Mouse (Mus musculus) liver, embryonic 15.5 days (tissue): ENCODE results near the gene Brsk1. TPM values are rescaled to one million over a fixed set of nuclear protein-coding genes. Genes with fewer than 3 reads are reported as not detected.

Experiments used
- ATAC-seq: fragments of 200-750 bp; cut with Nextera tagmentation; 2 replicates; pipeline ENCODE4 v1.8.0; 2017; ENCODE audit warnings: moderate number of reproducible peaks, mild to moderate bottlenecking, moderate library complexity; ENCODE audit not compliant: insufficient read depth
- H3K27ac ChIP-seq: fragments of 300-500 bp; sonication (generic); replicated peaks from 2 replicates; pipeline ENCODE4 v1.5.1; 2015; ENCODE audit warnings: mild to moderate bottlenecking, inconsistent platforms
- H3K27me3 ChIP-seq: fragments of 300-500 bp; sonication (generic); 2 replicates; pipeline ENCODE4 v1.6.1; 2015; ENCODE audit warnings: mild to moderate bottlenecking, inconsistent platforms
- H3K36me3 ChIP-seq: fragments of 300-500 bp; sonication (generic); replicated peaks from 2 replicates; pipeline ENCODE4 v1.6.1; 2015; ENCODE audit warnings: moderate library complexity, mild to moderate bottlenecking, inconsistent platforms
- H3K4me1 ChIP-seq: fragments of 300-500 bp; sonication (generic); replicated peaks from 2 replicates; pipeline ENCODE4 v1.6.1; 2015; ENCODE audit warnings: inconsistent platforms
- H3K4me2 ChIP-seq: fragments of 300-500 bp; sonication (generic); 2 replicates; pipeline ENCODE4 v1.6.1; 2015; ENCODE audit warnings: moderate library complexity, mild to moderate bottlenecking, inconsistent platforms
- H3K4me3 ChIP-seq: fragments of 300-500 bp; sonication (generic); replicated peaks from 2 replicates; pipeline ENCODE4 v1.5.1; 2015; ENCODE audit warnings: mild to moderate bottlenecking, inconsistent platforms
- H3K9ac ChIP-seq: fragments of 300-500 bp; sonication (generic); 2 replicates; pipeline ENCODE4 v1.6.1; 2015; ENCODE audit warnings: moderate library complexity, mild to moderate bottlenecking, inconsistent platforms
- H3K9me3 ChIP-seq: fragments of 300-500 bp; sonication (generic); replicated peaks from 2 replicates; pipeline ENCODE4 v1.6.1; 2016; ENCODE audit warnings: inconsistent platforms
- WGBS: fragments of 180-500 bp; shearing (Covaris S2); methylation state at CpG from one replicate; pipeline ENCODE4 v1.1.7; 2015; ENCODE audit warnings: mixed read lengths; ENCODE audit not compliant: insufficient replicate concordance; 5-methylcytosine and 5-hydroxymethylcytosine counted together
- polyA plus RNA-seq: library from polyadenylated mRNA; unstranded; fragments of >200 nt; fragmentation: Nextera tagmentation; extraction: Ambion mirVana; gene quantifications from 2 replicates; pipeline ENCODE4 v1.2.1, GENCODE M21; 2015

Gene Brsk1
- polyA plus RNA-seq, 1 experiment from 2014 or later, result 0.12 TPM

- peaks cover 80% of the 10 kb centered on the region for H3K4me1 ChIP-seq
- peaks cover 40% of the 10 kb centered on the region for H3K36me3 ChIP-seq
- no peak overlapping the region for H3K4me3 ChIP-seq
- H3K9me3 ChIP-seq, result no peaks in the 10 kb centered on the region
- H3K4me2 ChIP-seq, result peak overlapping the region; percentile 96; the same call in 1 of the 2 replicates
- H3K9ac ChIP-seq, result no peak overlapping the region
- no peak overlapping the region for H3K27ac ChIP-seq
- H3K27me3 ChIP-seq, result no peaks in the 10 kb centered on the region
- ATAC-seq, result no peak
- 57% methylated on average over 4 of the region's 4 CpGs for WGBS
These were observed 35.0 kb upstream of the Brsk1 start for GRCm38 (mm10) chr7:4655393-4655792.

GRCm38 (mm10) chr7:4655916-4656315 lies 34.5 kb upstream of the Brsk1 start:
- no peaks in the 10 kb centered on the region for H3K9me3 ChIP-seq
- peak overlapping the region; percentile 96 for H3K4me2 ChIP-seq
- H3K9ac ChIP-seq, result 0 out of 2 replicates have a peak overlapping the region, but pooled peaks have one; percentile 13
- no peak overlapping the region for H3K27ac ChIP-seq
- no peak for ATAC-seq
- H3K4me1 ChIP-seq, result peaks cover 84% of the 10 kb centered on the region
- H3K27me3 ChIP-seq, result no peaks in the 10 kb centered on the region
- WGBS, result 71% methylated on average over 1 of the region's 1 CpGs
- H3K4me3 ChIP-seq, result peak overlapping the region; percentile 92; the same call in 1 of the 2 replicates
- peaks cover 40% of the 10 kb centered on the region for H3K36me3 ChIP-seq

GRCm38 (mm10) chr7:4656818-4657217 lies 33.6 kb upstream of the Brsk1 start:
- peak overlapping the region; percentile 98 for H3K9ac ChIP-seq
- H3K36me3 ChIP-seq, result peaks cover 33% of the 10 kb centered on the region
- WGBS, result 10% methylated on average over 1 of the region's 1 CpGs
- peak overlapping the region; percentile 92 for H3K4me3 ChIP-seq
- H3K4me2 ChIP-seq, result peak overlapping the region; percentile 96
- no peaks in the 10 kb centered on the region for H3K9me3 ChIP-seq
- H3K27me3 ChIP-seq, result no peaks in the 10 kb centered on the region
- peak overlapping the region; percentile 92 for H3K27ac ChIP-seq
- peaks cover 77% of the 10 kb centered on the region for H3K4me1 ChIP-seq
- no peak for ATAC-seq

GRCm38 (mm10) chr7:4657521-4658127 lies 32.8 kb upstream of the Brsk1 start:
- Histone ChIP-seq H3K36me3 (peaks cover 30% of the 10 kb centered on the region), H3K4me2 (peak overlapping the region; percentile 96), H3K27ac (peak overlapping the region; percentile 92), H3K27me3 (no peaks in the 10 kb centered on the region), H3K9me3 (no peaks in the 10 kb centered on the region), H3K4me1 (peaks cover 70% of the 10 kb centered on the region), H3K4me3 (peak overlapping the region; percentile 92), H3K9ac (peak overlapping the region; percentile 98)
- ATAC-seq, result no peak
- 28% methylated on average over 9 of the region's 9 CpGs for WGBS

- peak; percentile 47 for ATAC-seq
- under 1% methylated on average over 62 of the region's 78 CpGs for WGBS
- H3K4me1 ChIP-seq, result peaks cover 66% of the 10 kb centered on the region
- peak overlapping the region; percentile 92 for H3K27ac ChIP-seq
- H3K36me3 ChIP-seq, result peaks cover 24% of the 10 kb centered on the region
- no peaks in the 10 kb centered on the region for H3K9me3 ChIP-seq
- H3K4me2 ChIP-seq, result peak overlapping the region; percentile 96
- no peaks in the 10 kb centered on the region for H3K27me3 ChIP-seq
- peak overlapping the region; percentile 92 for H3K4me3 ChIP-seq
- peak overlapping the region; percentile 98 for H3K9ac ChIP-seq
These were observed 32.1 kb upstream of the Brsk1 start for GRCm38 (mm10) chr7:4658128-4658907.

- peak within 1 kb of the TSS; percentile 92 for H3K27ac ChIP-seq
- ATAC-seq, result peak; percentile 98
- peak within 1 kb of the TSS; percentile 98 for H3K9ac ChIP-seq
- under 1% methylated on average over 54 of the region's 54 CpGs for WGBS
- peak within 1 kb of the TSS; percentile 92 for H3K4me3 ChIP-seq
- peaks cover 17% of the 10 kb centered on the region; the same call in 1 of the 2 replicates for H3K36me3 ChIP-seq
- peak within 1 kb of the TSS; percentile 96 for H3K4me2 ChIP-seq
- H3K27me3 ChIP-seq, result no peaks in the 10 kb centered on the region
- H3K4me1 ChIP-seq, result peaks cover 60% of the 10 kb centered on the region
- H3K9me3 ChIP-seq, result no peaks in the 10 kb centered on the region
These were observed 31.4 kb upstream of the Brsk1 start, which contains the start of gene Ppp6r1 for GRCm38 (mm10) chr7:4658912-4659551. Gene Ppp6r1 (minus strand): TSS chr7:4659019.

- peak overlapping the region; percentile 92; the same call in 1 of the 2 replicates for H3K27ac ChIP-seq
- H3K4me1 ChIP-seq, result peaks cover 52% of the 10 kb centered on the region
- no peaks in the 10 kb centered on the region for H3K27me3 ChIP-seq
- no peak for ATAC-seq
- H3K36me3 ChIP-seq, result peaks cover 17% of the 10 kb centered on the region
- 70% methylated on average over 3 of the region's 3 CpGs for WGBS
- peak overlapping the region; percentile 92 for H3K4me3 ChIP-seq
- H3K9ac ChIP-seq, result peak overlapping the region; percentile 98
- no peaks in the 10 kb centered on the region for H3K9me3 ChIP-seq
- H3K4me2 ChIP-seq, result peak overlapping the region; percentile 96
These were observed 30.4 kb upstream of the Brsk1 start for GRCm38 (mm10) chr7:4659911-4660443.

GRCm38 (mm10) chr7:4663179-4663578 lies 27.2 kb upstream of the Brsk1 start:
- 60% methylated on average over 8 of the region's 8 CpGs for WGBS
- H3K9ac ChIP-seq, result no peak overlapping the region
- no peak overlapping the region for H3K4me3 ChIP-seq
- H3K36me3 ChIP-seq, result peaks cover 30% of the 10 kb centered on the region
- no peak overlapping the region for H3K4me2 ChIP-seq
- no peaks in the 10 kb centered on the region for H3K9me3 ChIP-seq
- no peak overlapping the region for H3K27ac ChIP-seq
- H3K4me1 ChIP-seq, result peaks cover 24% of the 10 kb centered on the region
- H3K27me3 ChIP-seq, result no peaks in the 10 kb centered on the region
- no peak for ATAC-seq

GRCm38 (mm10) chr7:4663742-4664141 lies 26.7 kb upstream of the Brsk1 start:
- Histone ChIP-seq H3K9ac (no peak overlapping the region), H3K4me1 (peaks cover 25% of the 10 kb centered on the region), H3K27ac (no peak overlapping the region), H3K4me3 (no peak overlapping the region), H3K9me3 (no peaks in the 10 kb centered on the region), H3K4me2 (no peak overlapping the region), H3K36me3 (peaks cover 36% of the 10 kb centered on the region), H3K27me3 (no peaks in the 10 kb centered on the region)
- no peak for ATAC-seq
- WGBS, result 72% methylated on average over 2 of the region's 2 CpGs

- no peak for ATAC-seq
- Histone ChIP-seq H3K36me3 (peaks cover 55% of the 10 kb centered on the region), H3K4me3 (no peak overlapping the region), H3K9ac (no peak overlapping the region), H3K4me2 (no peak overlapping the region), H3K27me3 (no peaks in the 10 kb centered on the region), H3K4me1 (peaks cover 35% of the 10 kb centered on the region), H3K9me3 (no peaks in the 10 kb centered on the region), H3K27ac (no peak overlapping the region)
- WGBS, result 90% methylated on average over 5 of the region's 5 CpGs
These were observed 23.5 kb upstream of the Brsk1 start for GRCm38 (mm10) chr7:4666871-4667270.

- Histone ChIP-seq H3K4me3 (no peak overlapping the region), H3K9ac (no peak overlapping the region), H3K9me3 (no peaks in the 10 kb centered on the region), H3K27me3 (no peaks in the 10 kb centered on the region), H3K4me2 (no peak overlapping the region), H3K27ac (0 out of 2 replicates have a peak overlapping the region, but pooled peaks have one; percentile 6), H3K4me1 (peaks cover 37% of the 10 kb centered on the region), H3K36me3 (peaks cover 51% of the 10 kb centered on the region)
- ATAC-seq, result no peak
- WGBS, result 88% methylated on average over 8 of the region's 8 CpGs
These were observed 21.9 kb upstream of the Brsk1 start for GRCm38 (mm10) chr7:4668506-4668905.
